Mouse (Mus musculus) heart, embryonic 15.5 days (tissue): ENCODE data around the gene Htr2b. TPM values are rescaled to one million over a fixed set of nuclear protein-coding genes. Genes with fewer than 3 reads are reported as not detected.

Source experiments
- ATAC-seq: fragments of 200-750 bp; cut with Nextera tagmentation; replicated peaks from 2 replicates; pipeline ENCODE4 v1.8.0; 2017; ENCODE audit warnings: low read depth, moderate TSS enrichment; ENCODE audit not compliant: insufficient number of reproducible peaks, insufficient read depth, low FRiP score
- H3K27ac ChIP-seq: fragments of 300-500 bp; sonication (generic); 2 replicates; pipeline ENCODE4 v1.5.1; 2015; ENCODE audit warnings: mild to moderate bottlenecking, inconsistent platforms
- H3K27me3 ChIP-seq: fragments of 300-500 bp; sonication (generic); 2 replicates; pipeline ENCODE4 v1.6.1; 2015; ENCODE audit warnings: inconsistent platforms
- H3K36me3 ChIP-seq: fragments of 300-500 bp; sonication (generic); 2 replicates; pipeline ENCODE4 v1.6.1; 2015; ENCODE audit warnings: mild to moderate bottlenecking, inconsistent platforms
- H3K4me1 ChIP-seq: fragments of 300-500 bp; sonication (generic); replicated peaks from 2 replicates; pipeline ENCODE4 v1.6.1; 2015; ENCODE audit warnings: inconsistent platforms
- H3K4me2 ChIP-seq: fragments of 300-500 bp; sonication (generic); 2 replicates; pipeline ENCODE4 v1.6.1; 2015; ENCODE audit warnings: inconsistent platforms, mild to moderate bottlenecking, moderate library complexity
- H3K4me3 ChIP-seq: fragments of 300-500 bp; sonication (generic); 2 replicates; pipeline ENCODE4 v1.5.1; 2015; ENCODE audit warnings: mild to moderate bottlenecking, inconsistent platforms
- H3K9ac ChIP-seq: fragments of 300-500 bp; sonication (generic); 2 replicates; pipeline ENCODE4 v1.6.1; 2015; ENCODE audit warnings: mild to moderate bottlenecking, inconsistent platforms
- H3K9me3 ChIP-seq: fragments of 300-500 bp; sonication (generic); replicated peaks from 2 replicates; pipeline ENCODE4 v1.6.1; 2016; ENCODE audit warnings: inconsistent platforms
- WGBS: fragments of 180-500 bp; shearing (Covaris S2); methylation state at CpG from one replicate; pipeline ENCODE4 v1.1.7; 2015; ENCODE audit warnings: mixed read lengths; 5-methylcytosine and 5-hydroxymethylcytosine counted together
- polyA plus RNA-seq: library from polyadenylated mRNA; unstranded; fragments of >200 nt; fragmentation: Nextera tagmentation; extraction: Ambion mirVana; gene quantifications from 2 replicates; pipeline ENCODE4 v1.2.1, GENCODE M21; 2015

Htr2b gene
- polyA plus RNA-seq, 1 experiment from 2014 or later: 0.16 TPM

DNA sequence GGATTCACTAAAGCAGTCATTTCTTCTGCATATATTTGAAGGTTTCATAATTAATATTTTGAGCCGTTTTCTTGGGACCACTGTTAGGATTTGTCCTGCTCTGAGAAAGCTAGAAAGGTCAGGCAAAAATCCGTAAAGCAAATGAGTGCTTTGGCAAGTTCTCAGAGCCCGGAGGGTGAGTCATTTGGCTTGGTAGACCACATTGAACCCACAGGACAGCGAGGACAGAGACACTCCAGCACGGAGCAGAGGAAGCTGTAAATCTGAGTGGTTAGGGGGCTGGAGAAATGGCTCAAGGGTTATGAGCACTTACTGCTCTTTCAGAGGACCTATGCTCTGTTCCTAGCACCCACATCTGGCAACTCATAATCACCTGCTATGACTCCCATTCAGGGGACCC, 35.8 kb upstream of the Htr2b start:
- H3K9ac ChIP-seq: no peak overlapping the region
- H3K4me1 ChIP-seq: 0 out of 2 replicates have a peak, but pooled peaks cover 6% of the 10 kb centered on the region
- no peak for ATAC-seq
- no peak overlapping the region for H3K4me2 ChIP-seq
- no peak overlapping the region for H3K27ac ChIP-seq
- H3K27me3 ChIP-seq: no peaks in the 10 kb centered on the region
- H3K36me3 ChIP-seq: no peaks in the 10 kb centered on the region
- no peaks in the 10 kb centered on the region for H3K9me3 ChIP-seq
- WGBS: 69% methylated on average over 5 of the region's 5 CpGs
- no peak overlapping the region for H3K4me3 ChIP-seq

DNA sequence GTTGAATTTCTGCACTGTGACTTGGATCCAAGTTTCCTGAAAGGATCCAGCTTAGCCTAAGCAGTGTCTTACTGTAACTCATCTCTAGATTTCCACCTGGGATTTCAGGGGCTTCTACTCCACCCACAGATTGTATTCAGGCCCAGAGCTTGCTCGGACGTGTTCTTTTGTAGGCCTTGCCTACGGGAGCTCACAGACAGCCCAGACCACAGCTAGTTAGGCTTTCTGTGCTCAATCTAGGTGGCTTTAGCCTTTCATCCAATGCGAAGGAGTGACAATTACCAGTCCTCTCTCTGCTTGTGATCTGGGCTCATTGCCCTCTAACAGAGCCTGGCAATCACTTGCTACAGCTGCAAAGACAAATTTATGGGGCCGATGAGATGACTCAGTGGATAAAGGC, 34.5 kb upstream of the Htr2b start:
- Histone ChIP-seq H3K9me3 (no peaks in the 10 kb centered on the region), H3K9ac (no peak overlapping the region), H3K36me3 (no peaks in the 10 kb centered on the region), H3K4me1 (0 out of 2 replicates have a peak, but pooled peaks cover 3% of the 10 kb centered on the region), H3K27ac (no peak overlapping the region), H3K4me2 (no peak overlapping the region), H3K27me3 (no peaks in the 10 kb centered on the region), H3K4me3 (no peak overlapping the region)
- ATAC-seq: no peak
- WGBS: 77% methylated on average over 5 of the region's 5 CpGs

GRCm38 (mm10) chr1:86144001-86144944, 32.5 kb upstream of the Htr2b start:
- no peak for ATAC-seq
- no peaks in the 10 kb centered on the region for H3K27me3 ChIP-seq
- no peak overlapping the region for H3K4me3 ChIP-seq
- no peaks in the 10 kb centered on the region for H3K9me3 ChIP-seq
- 74% methylated on average over 21 of the region's 21 CpGs for WGBS
- no peak overlapping the region for H3K9ac ChIP-seq
- peak overlapping the region; percentile 50 for H3K27ac ChIP-seq
- no peaks in the 10 kb centered on the region for H3K4me1 ChIP-seq
- H3K4me2 ChIP-seq: no peak overlapping the region
- H3K36me3 ChIP-seq: peaks cover 1% of the 10 kb centered on the region

GRCm38 (mm10) chr1:86143165-86143564, 31.4 kb upstream of the Htr2b start:
- H3K27ac ChIP-seq: peak overlapping the region; percentile 50
- WGBS: 75% methylated on average over 4 of the region's 4 CpGs
- H3K36me3 ChIP-seq: peaks cover 10% of the 10 kb centered on the region
- H3K27me3 ChIP-seq: no peaks in the 10 kb centered on the region
- no peak overlapping the region for H3K9ac ChIP-seq
- H3K4me2 ChIP-seq: no peak overlapping the region
- H3K9me3 ChIP-seq: no peaks in the 10 kb centered on the region
- H3K4me1 ChIP-seq: no peaks in the 10 kb centered on the region
- H3K4me3 ChIP-seq: no peak overlapping the region
- ATAC-seq: peak; percentile 58

DNA sequence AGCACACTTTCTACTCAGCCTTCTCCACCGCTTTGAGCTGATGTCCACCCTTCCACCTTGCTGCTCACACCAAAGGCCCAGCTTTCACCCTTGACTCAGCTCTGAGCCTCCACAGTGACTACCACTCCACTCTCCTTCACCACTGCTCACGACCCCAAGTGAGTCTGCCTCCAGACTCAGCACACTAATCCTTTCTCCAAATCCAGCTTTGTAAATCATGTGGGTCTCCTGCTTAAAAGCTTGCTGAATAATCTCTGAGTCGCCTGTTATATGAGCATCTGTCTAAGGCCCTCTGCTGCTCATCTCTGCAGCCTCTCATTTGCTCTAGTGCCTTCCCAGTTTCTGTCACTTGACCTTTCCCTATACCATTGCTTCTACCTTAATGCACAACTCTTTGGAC, 29.3 kb upstream of the Htr2b start:
- Histone ChIP-seq H3K36me3 (peaks cover 27% of the 10 kb centered on the region), H3K27ac (no peak overlapping the region), H3K4me2 (no peak overlapping the region), H3K4me1 (no peaks in the 10 kb centered on the region), H3K27me3 (no peaks in the 10 kb centered on the region), H3K9me3 (no peaks in the 10 kb centered on the region), H3K4me3 (no peak overlapping the region), H3K9ac (no peak overlapping the region)
- no peak for ATAC-seq
- 73% methylated on average over 3 of the region's 3 CpGs for WGBS

DNA sequence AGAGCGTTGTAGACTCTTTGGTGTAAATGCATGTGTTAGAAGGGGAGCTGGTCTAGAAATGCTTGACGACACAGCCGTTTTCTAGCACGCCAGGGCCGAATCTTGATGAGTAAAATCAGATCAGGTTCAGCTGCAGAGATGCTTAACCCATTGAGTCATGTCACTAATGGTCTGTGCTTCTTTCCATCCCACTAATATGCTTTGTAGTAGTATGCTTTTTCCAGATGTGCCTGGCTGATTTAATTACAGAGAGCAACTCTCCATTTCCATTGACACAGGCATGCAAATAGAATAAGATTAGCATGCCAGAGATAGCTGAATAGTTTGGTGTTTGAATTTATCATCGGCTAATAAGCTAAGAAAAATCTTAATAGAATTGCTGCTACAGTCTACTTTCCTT, 23.5 kb upstream of the Htr2b start:
- WGBS: 91% methylated on average over 6 of the region's 6 CpGs
- no peak overlapping the region for H3K9ac ChIP-seq
- peaks cover 66% of the 10 kb centered on the region for H3K36me3 ChIP-seq
- no peaks in the 10 kb centered on the region for H3K9me3 ChIP-seq
- no peak for ATAC-seq
- no peak overlapping the region for H3K4me3 ChIP-seq
- H3K27ac ChIP-seq: no peak overlapping the region
- H3K4me1 ChIP-seq: no peaks in the 10 kb centered on the region
- no peak overlapping the region for H3K4me2 ChIP-seq
- no peaks in the 10 kb centered on the region for H3K27me3 ChIP-seq

- Histone ChIP-seq H3K27me3 (no peaks in the 10 kb centered on the region), H3K4me3 (no peak within 1 kb of the TSS), H3K9ac (no peak within 1 kb of the TSS), H3K4me2 (no peak within 1 kb of the TSS), H3K36me3 (peaks cover 70% of the 10 kb centered on the region), H3K27ac (no peak within 1 kb of the TSS), H3K9me3 (no peaks in the 10 kb centered on the region), H3K4me1 (no peaks in the 10 kb centered on the region)
- ATAC-seq: no peak
- 91% methylated on average over 4 of the region's 4 CpGs for WGBS
These were observed 21.6 kb upstream of the Htr2b start, which contains the start of gene Gm21972 for GRCm38 (mm10) chr1:86133337-86133736. Gm21972 (plus strand) TSS chr1:86133637.

DNA sequence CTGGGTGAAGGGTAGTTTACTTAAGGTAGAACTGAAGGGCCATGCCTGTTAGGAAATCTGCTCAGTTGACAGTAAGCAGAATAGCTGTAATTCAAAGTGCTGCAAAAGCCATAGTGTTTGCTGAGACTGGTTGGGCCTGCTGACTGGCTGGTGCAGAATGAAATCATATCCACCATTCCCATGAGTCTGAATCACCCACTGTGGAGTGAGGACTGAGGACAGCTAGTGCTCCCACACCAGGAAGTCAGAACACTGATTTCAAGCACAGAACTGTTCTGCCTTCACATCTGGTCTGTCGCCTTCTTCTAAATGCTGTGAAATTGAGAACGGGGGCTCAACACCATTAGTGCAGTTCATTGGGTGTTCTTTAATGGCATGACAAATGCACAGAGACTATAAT, 14.3 kb upstream of the Htr2b start:
- no peak overlapping the region for H3K4me2 ChIP-seq
- peaks cover 69% of the 10 kb centered on the region for H3K36me3 ChIP-seq
- H3K4me3 ChIP-seq: no peak overlapping the region
- no peak overlapping the region for H3K9ac ChIP-seq
- H3K27ac ChIP-seq: no peak overlapping the region
- WGBS: 94% methylated on average over 2 of the region's 2 CpGs
- H3K4me1 ChIP-seq: no peaks in the 10 kb centered on the region
- no peaks in the 10 kb centered on the region for H3K9me3 ChIP-seq
- ATAC-seq: no peak
- H3K27me3 ChIP-seq: no peaks in the 10 kb centered on the region

GRCm38 (mm10) chr1:86119549-86119948, 7.8 kb upstream of the Htr2b start:
- Histone ChIP-seq H3K4me2 (no peak overlapping the region), H3K27me3 (no peaks in the 10 kb centered on the region), H3K9ac (no peak overlapping the region), H3K27ac (no peak overlapping the region), H3K4me3 (no peak overlapping the region), H3K36me3 (peaks cover 50% of the 10 kb centered on the region), H3K9me3 (no peaks in the 10 kb centered on the region), H3K4me1 (no peaks in the 10 kb centered on the region)
- 83% methylated on average over 4 of the region's 4 CpGs for WGBS
- ATAC-seq: no peak

DNA sequence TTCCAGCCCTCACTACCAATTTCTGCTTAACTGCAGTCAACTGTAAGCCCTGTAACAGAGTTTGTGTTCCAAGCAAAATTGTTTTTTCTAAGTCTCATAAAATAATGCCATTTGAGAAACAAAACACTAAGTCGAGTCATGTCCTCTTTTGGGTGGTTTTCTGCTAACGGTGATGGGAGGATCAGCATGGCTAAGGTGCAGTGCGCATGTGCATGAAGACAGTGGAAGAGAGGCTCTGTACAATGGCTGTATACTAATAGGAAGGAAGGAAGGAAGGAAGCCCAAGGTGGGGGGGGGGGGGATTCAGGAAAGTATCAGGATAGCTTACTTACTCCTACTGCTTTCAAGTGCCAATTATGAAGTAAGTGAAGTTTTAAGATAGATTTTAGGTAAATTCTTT, 2.4 kb upstream of the Htr2b start:
- no peaks in the 10 kb centered on the region for H3K9me3 ChIP-seq
- no peak overlapping the region for H3K4me2 ChIP-seq
- WGBS: 83% methylated on average over 3 of the region's 3 CpGs
- H3K4me1 ChIP-seq: no peaks in the 10 kb centered on the region
- H3K27me3 ChIP-seq: no peaks in the 10 kb centered on the region
- peaks cover 21% of the 10 kb centered on the region for H3K36me3 ChIP-seq
- H3K9ac ChIP-seq: no peak overlapping the region
- no peak overlapping the region for H3K4me3 ChIP-seq
- no peak overlapping the region for H3K27ac ChIP-seq
- ATAC-seq: no peak

GRCm38 (mm10) chr1:86105054-86105453, 6.7 kb downstream of the Htr2b start:
- no peaks in the 10 kb centered on the region for H3K4me1 ChIP-seq
- no peaks in the 10 kb centered on the region for H3K9me3 ChIP-seq
- no peak overlapping the region for H3K27ac ChIP-seq
- no peak for ATAC-seq
- H3K4me3 ChIP-seq: no peak overlapping the region
- H3K9ac ChIP-seq: no peak overlapping the region
- no peak overlapping the region for H3K4me2 ChIP-seq
- H3K27me3 ChIP-seq: no peaks in the 10 kb centered on the region
- peaks cover 1% of the 10 kb centered on the region for H3K36me3 ChIP-seq
- WGBS: 100% methylated on average over 1 of the region's 1 CpGs

DNA sequence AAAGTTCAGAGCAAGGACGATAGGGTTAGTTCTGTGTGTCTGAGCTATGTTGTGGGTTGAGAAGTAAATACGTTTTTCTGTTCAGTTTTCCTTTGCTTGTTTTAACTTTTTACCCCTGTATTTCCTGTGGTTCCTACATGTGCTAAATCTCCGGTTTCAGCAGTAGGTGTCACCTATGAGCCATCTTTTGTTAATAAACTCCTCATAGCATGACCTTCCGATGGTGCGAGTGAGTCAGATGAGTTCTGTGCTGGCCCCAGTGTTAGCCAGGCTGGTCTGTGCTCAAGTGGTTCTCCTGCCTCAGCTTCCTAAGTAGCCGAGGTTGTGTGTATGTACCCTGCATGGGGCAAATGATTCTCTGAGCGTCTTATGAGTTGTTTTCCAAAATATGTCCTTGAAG, 17.4 kb downstream of the Htr2b start:
- ATAC-seq: no peak
- no peak overlapping the region for H3K4me3 ChIP-seq
- no peak overlapping the region for H3K9ac ChIP-seq
- peaks cover 71% of the 10 kb centered on the region for H3K36me3 ChIP-seq
- H3K9me3 ChIP-seq: no peaks in the 10 kb centered on the region
- no peaks in the 10 kb centered on the region for H3K27me3 ChIP-seq
- 81% methylated on average over 7 of the region's 7 CpGs for WGBS
- no peaks in the 10 kb centered on the region for H3K4me1 ChIP-seq
- no peak overlapping the region for H3K4me2 ChIP-seq
- no peak overlapping the region for H3K27ac ChIP-seq
